Mouse (Mus musculus): ENCODE data around the gene Col4a4.

GRCm38 (mm10) chr1:82415641-82416040, 171.0 kb downstream of the Col4a4 start:
- no peak for TF ChIP-seq POLR2A (IDR thresholded peaks at IDR 0.05; ENCODE audit: borderline replicate concordance, low read depth, low read length)
- no peak for TF ChIP-seq CTCF (IDR thresholded peaks at IDR 0.05; ENCODE audit: low read depth, low read length)

Data from bone marrow macrophage, adult 2 months (primary cell).